Mouse (Mus musculus) G1E-ER4 (cell line): ENCODE data around the gene Pnpla1. TPM values are rescaled to one million over a fixed set of nuclear protein-coding genes. Genes with fewer than 3 reads are reported as not detected.

Source experiments
- GATA1 ChIP-seq: IDR thresholded peaks from one replicate; pipeline ENCODE4 v1.8.0; 2012; ENCODE audit warnings: low read length, inconsistent platforms
- polyA plus RNA-seq: library from polyadenylated mRNA; stranded (reverse); fragments of >175 nt; gene quantifications from 2 replicates; pipeline ENCODE4 v1.2.3, GENCODE M21; 2012

Gene Pnpla1
- polyA plus RNA-seq, 1 experiment = not detected

GRCm38 (mm10) chr17:28926380-28926779 lies 68.2 kb downstream of the Pnpla1 start:
- no peak for TF ChIP-seq GATA1

GRCm38 (mm10) chr17:28926866-28927635 lies 68.8 kb downstream of the Pnpla1 start:
- no peak for TF ChIP-seq GATA1

- no peak for TF ChIP-seq GATA1
These were observed 69.8 kb downstream of the Pnpla1 start for GRCm38 (mm10) chr17:28928004-28928403.

- TF ChIP-seq GATA1 = no peak
These were observed 71.2 kb downstream of the Pnpla1 start for GRCm38 (mm10) chr17:28929369-28929768.

- no peak for TF ChIP-seq GATA1
These were observed 72.3 kb downstream of the Pnpla1 start for GRCm38 (mm10) chr17:28930392-28931074.

GRCm38 (mm10) chr17:28931436-28932211 lies 73.4 kb downstream of the Pnpla1 start:
- no peak for TF ChIP-seq GATA1

GRCm38 (mm10) chr17:28932274-28932673 lies 74.1 kb downstream of the Pnpla1 start:
- TF ChIP-seq GATA1 = no peak

- TF ChIP-seq GATA1 = no peak
These were observed 76.1 kb downstream of the Pnpla1 start for GRCm38 (mm10) chr17:28934120-28934916.

GRCm38 (mm10) chr17:28936133-28936532 lies 77.9 kb downstream of the Pnpla1 start:
- no peak for TF ChIP-seq GATA1

GRCm38 (mm10) chr17:28936622-28937345 lies 78.6 kb downstream of the Pnpla1 start:
- TF ChIP-seq GATA1 = no peak

Other genes with a start within 250 kb of the Pnpla1 start
- gene Srpk1, start 235.7 kb upstream of the Pnpla1 start, polyA plus RNA-seq = 46.2 and 97.6 TPM in 2 replicates
- 0.05 and 0.40 TPM in 2 replicates for gene Slc26a8, start 168.2 kb upstream of the Pnpla1 start, polyA plus RNA-seq
- gene Mapk14, start 167.1 kb upstream of the Pnpla1 start, polyA plus RNA-seq = 62.6 and 98.9 TPM in 2 replicates
- 0.18 and 0.32 TPM in 2 replicates for gene AC170998.1, start 132.3 kb upstream of the Pnpla1 start, polyA plus RNA-seq
- not detected in 2 replicates for gene Mapk13, start 89.1 kb upstream of the Pnpla1 start, polyA plus RNA-seq
- 25.0 and 27.6 TPM in 2 replicates for gene Brpf3, start 57.3 kb upstream of the Pnpla1 start, polyA plus RNA-seq
- gene 4930539E08Rik, start 56.9 kb downstream of the Pnpla1 start, polyA plus RNA-seq = not detected in 2 replicates
- not detected in 2 replicates for gene Pxt1, start 85.4 kb downstream of the Pnpla1 start, polyA plus RNA-seq
- gene Kctd20, start 93.5 kb downstream of the Pnpla1 start, polyA plus RNA-seq = 87.9 and 111 TPM in 2 replicates
- gene Stk38, start 149.6 kb downstream of the Pnpla1 start, polyA plus RNA-seq = 87.0 and 98.7 TPM in 2 replicates
- gene Srsf3, start 174.2 kb downstream of the Pnpla1 start, polyA plus RNA-seq = 12.2 and 231 TPM in 2 replicates
- gene Cdkn1a, start 232.6 kb downstream of the Pnpla1 start, polyA plus RNA-seq = 65.3 and 74.2 TPM in 2 replicates